Mouse (Mus musculus) mature B cell (primary cell): ENCODE data around the gene Msh4.

ENCODE experiments used
- in situ Hi-C: fragments of 300-500 bp; cut with MboI; formaldehyde crosslinking; loops from 2 replicates; pipeline ENCODE4 v1.14.3; 2019

Msh4 gene

GRCm38 (mm10) chr3:153808406-153808805 lies 97.5 kb downstream of the Msh4 start:
- in situ Hi-C loops, result no loop called here

DNA sequence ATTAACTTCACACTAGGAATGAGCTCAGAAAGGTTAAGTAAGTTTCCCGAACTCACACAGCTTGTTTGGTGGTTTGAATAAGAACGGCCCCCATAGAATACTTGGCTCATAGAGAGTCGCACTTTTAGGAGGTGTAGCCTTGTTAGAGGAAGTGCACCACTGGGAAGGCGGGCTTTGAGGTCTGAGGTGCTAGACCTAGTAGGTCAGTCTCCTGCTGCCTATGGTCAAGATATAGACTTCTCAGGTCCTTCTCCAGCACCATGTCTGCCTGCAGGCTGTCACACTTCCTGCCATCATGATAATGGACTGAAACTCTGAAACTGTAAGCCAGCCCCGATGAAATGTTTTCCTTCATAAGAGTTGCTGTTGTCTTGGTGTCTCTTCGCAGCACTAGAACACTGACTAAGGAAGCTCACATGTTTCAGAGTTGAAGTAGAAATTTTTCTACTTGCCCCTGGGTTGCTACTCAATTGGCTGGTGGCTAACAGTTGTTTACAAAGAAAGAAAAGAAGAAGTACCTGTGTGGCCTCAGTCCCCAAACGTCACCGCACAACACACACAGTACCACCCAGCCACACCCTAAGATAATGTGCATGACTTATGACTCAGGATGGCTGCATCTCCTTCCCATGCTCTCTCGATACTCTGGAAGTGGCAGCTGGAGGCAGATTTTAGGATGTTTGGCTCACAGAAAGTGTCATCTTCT lies 98.3 kb downstream of the Msh4 start:
- in situ Hi-C loops, result no loop called here
